Mouse (Mus musculus): ENCODE measurements at regions not wholly inside any gene's neighbourhood (a gene's known extent, or its start where the extent isn't known, plus 50 kb on each side); places are given as distances from the start of the nearest gene placed in this dataset.

DNA sequence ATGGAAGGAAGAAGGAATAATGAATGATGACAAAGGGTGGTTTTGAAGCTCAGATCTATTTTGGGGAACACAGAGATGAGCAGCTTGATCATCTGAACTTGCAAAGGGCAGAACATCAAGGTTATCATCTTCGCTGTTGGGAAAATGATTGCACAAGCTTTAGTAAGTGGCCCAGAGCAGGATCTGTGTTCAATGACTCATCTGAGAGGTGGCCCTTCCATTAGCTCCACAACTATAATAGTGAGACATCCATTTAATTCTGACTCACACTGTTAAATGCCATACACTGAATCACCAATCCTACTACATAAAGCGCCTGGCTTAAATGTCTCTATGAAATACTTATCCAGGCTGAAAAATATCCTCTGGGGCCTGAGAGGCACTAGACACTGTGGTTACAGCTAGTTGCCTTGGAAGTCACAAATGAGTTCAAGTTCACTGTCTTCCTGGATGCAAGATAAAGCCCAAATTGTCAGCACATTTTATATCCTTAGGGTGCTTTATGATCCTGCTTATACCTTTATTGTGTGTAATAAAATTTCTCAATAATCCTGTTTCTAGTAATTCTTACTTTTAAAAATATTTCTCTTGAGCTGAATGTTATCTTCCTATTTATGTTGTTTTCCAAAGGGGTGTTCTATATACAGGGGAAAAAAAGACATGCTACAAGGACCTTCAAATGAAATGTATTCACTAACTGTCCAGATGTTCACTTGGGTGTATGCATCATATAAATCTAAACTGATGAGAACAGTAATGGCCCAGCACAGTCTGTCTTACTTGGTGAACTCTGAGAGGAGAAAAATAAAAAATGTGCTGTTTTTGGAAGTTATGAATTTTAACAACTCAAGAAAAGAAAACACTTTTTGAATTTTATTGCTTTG lies 687.9 kb upstream of the Cited2 start:
- WGBS, result 38% methylated on average over 2 of the region's 2 CpGs
- no peak for DNase-seq (ENCODE audit: low read depth, low spot score)

DNA sequence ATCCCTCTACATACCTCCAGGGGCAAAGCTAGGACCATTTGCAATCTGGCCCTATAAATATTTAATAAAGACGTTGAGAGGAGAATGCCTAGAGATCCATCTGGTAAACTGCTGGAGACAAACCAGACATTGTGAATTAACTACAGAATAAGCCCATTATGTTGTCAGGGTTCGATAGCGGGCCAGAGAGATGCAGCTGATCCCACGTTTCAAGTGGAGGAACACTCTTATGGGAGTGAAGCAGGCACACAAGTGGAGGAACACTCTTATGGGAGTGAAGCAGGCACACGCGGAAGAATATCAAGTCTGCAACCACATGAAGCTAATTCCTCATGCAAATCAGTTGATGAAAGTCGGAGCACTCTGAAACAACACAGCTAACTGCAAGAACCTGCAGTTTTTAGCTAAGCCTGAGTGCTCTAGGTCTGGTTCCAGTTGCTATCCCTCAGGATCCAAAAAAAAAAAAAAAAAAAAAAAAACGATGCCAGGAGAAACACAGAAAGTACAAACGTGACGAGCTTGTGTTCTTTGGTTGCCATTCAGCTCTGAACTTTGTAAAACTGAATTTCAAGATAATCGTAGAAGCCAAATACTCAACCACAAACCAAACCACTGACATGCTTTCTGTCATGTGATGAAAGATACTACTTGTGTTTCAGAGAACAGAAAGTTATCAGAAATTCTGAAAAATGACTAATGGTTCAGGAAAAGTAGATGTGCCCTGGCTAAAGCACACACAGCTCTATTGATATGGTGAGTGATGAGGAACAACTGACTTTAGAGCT lies 684.6 kb upstream of the Cited2 start:
- WGBS, result 79% methylated on average over 11 of the region's 11 CpGs
- no peak for DNase-seq (ENCODE audit: low read depth, low spot score)

- WGBS, result 88% methylated on average over 1 of the region's 1 CpGs
- no peak for DNase-seq (ENCODE audit: low read depth, low spot score)
Observed at GRCm38 (mm10) chr10:17042090-17042489, 680.9 kb upstream of the Cited2 start.

DNA sequence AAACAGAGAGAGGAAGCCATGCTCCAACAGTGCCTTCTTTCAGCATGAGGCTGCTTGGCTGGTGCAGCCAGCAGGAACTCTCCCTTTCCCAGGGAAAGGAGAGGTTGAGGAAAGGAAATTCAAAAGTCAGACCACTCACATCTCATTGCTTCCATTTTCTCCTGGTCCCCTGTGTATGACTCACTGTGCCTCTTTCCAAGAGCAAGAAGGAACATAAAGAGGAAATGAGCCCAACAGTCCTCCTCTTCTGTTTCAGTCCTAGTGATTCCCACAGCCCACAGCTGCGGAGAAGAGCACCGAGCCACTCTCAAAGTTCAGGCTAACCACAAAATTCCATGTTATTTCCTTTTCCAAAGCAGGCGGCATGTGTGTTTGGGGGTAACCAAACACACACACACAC lies 680.0 kb upstream of the Cited2 start:
- DNase-seq (ENCODE audit: low read depth, low spot score), result no peak
- WGBS, result 69% methylated on average over 3 of the region's 3 CpGs

GRCm38 (mm10) chr10:17046765-17047164 lies 676.3 kb upstream of the Cited2 start:
- WGBS, result 91% methylated on average over 5 of the region's 5 CpGs
- DNase-seq (ENCODE audit: low read depth, low spot score), result no peak

DNA sequence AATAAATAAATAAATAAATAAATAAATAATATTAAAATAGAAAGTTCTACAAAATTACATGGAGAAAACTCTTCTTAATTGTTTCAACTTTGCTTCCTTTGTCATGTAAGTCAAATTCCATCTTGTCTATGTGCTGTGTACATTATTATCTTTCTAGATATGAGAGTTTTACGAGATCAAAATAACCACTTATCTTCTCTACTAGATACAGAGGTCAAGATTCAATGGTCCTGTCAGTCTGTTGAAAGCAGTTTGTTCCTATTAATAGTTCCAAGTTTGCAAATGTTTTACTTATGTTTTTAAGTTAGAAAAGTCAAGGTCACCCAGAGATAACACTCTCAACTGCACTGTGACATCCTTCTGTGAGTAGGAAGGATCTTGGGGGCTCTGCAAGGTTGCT lies 650.1 kb upstream of the Cited2 start:
- WGBS, result 67% methylated on average over 1 of the region's 1 CpGs
- no peak for DNase-seq (ENCODE audit: low read depth, low spot score)

DNA sequence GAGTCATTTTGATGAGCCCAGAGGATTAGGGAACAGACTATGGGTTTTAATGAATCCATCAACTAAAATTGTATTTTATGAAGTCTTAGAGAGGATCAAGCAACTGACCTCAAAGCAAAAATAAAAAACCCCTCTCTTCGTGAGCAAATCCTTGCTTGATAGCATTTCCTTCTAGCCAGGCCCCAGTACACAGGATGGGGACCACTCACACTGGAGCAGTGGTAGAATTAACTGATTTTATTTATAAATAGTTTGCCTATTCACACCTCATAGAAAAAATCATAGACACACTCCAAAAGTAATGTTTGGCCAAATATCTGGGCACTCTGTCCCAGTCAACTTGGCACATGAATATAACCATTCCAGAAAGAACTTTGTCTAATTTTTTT lies 649.0 kb upstream of the Cited2 start:
- WGBS, result 92% methylated on average over 1 of the region's 1 CpGs
- no peak for DNase-seq (ENCODE audit: low read depth, low spot score)

DNA sequence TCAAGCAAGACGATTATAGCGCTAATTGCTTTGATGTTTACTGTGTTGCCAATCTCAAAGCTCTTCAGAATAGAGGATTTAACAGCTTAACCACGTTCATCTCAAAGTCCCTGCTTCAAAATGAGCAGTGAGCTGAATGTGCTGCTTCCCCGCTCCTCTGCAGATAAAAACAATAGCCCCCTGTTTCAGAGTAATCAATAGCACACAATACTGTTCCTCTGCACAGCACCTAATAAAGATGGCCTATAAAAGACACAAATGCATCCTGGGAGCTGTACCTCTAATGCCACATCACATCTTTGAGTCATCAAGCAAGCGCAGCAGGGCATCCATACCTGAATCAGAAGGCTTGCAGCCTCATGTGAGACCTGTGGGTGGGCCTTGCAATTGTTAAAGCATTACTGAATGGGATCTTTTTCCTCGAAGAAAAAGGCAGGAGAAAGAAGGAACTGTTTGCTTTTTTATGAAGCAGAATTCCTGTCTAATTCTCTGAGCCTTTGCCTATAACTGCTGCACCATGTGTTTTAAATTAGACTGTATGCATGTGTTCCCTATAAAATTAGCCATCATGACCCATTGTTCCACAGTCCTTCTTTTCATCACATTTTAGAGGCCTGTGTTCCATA lies 648.5 kb upstream of the Cited2 start:
- 71% methylated on average over 6 of the region's 6 CpGs for WGBS
- no peak for DNase-seq (ENCODE audit: low read depth, low spot score)

GRCm38 (mm10) chr10:17075147-17075546 lies 647.9 kb upstream of the Cited2 start:
- 28% methylated on average over 4 of the region's 4 CpGs for WGBS
- DNase-seq (ENCODE audit: low read depth, low spot score), result peak; percentile 18

DNA sequence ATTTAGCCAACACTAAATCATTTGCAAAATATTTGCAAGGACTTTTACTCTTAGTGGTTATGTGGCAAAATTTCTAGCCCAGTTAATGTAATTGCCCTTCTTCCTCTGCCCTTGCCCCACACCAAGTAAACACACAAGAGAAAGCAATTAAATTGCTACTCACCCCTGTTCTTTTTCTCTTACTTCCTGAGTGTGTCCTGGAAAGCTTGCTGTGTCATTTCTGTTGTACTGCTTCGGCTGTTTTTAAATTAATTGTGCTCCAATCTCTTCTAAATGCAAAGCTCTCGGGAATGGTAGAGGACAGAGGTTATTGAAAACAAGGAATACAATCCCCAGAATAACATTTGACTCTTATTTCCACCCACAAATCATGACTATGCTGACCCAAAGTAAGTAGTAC lies 647.4 kb upstream of the Cited2 start:
- DNase-seq (ENCODE audit: low read depth, low spot score), result peak; percentile 29
- 16% methylated on average over 2 of the region's 2 CpGs for WGBS

- no peak for DNase-seq (ENCODE audit: low read depth, low spot score)
- 44% methylated on average over 4 of the region's 4 CpGs for WGBS
Observed at GRCm38 (mm10) chr10:17076186-17076585, 646.8 kb upstream of the Cited2 start.

DNA sequence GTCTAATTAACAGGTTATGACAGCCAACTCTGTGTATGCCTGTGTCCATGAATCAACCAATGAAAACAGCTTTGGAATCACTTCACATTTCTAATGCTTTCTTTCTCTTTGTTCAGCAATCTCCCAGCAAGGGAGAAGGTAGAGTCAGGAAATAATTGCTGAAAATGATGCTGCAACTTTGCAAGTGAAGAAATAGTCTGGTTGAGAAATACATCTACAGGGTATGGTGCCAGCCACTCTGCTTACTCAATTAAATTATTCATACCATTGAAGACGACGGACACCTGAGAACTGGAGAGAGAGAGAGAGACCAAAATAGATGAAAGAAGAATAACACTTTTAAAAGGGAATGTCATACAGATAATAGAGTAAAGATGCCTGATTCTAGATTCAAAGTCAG lies 645.4 kb upstream of the Cited2 start:
- 93% methylated on average over 2 of the region's 2 CpGs for WGBS
- no peak for DNase-seq (ENCODE audit: low read depth, low spot score)

- no peak for DNase-seq (ENCODE audit: low read depth, low spot score)
- 47% methylated on average over 5 of the region's 5 CpGs for WGBS
Observed at GRCm38 (mm10) chr10:17080818-17081217, 642.2 kb upstream of the Cited2 start.

GRCm38 (mm10) chr10:17082926-17083325 lies 640.1 kb upstream of the Cited2 start:
- DNase-seq (ENCODE audit: low read depth, low spot score), result no peak
- WGBS, result 90% methylated on average over 4 of the region's 4 CpGs

DNA sequence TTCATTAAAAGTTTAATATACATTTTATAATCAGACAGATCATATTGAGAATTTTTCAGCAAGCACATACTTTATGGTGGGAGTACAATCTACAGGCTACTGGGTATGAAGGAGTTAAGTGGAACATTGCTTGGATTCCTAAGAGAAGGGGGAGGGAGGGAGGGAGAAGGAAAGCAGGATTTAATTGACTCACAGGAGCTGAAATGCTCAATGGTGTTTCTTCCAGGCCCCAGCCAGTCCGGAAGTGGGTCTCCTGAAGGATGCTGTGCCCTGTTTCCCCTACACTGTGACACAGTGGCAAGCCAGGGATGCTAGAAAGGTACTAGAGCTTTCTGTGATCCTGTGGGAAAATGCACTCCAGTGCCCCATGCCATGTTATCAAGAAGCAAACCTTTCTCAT lies 621.0 kb upstream of the Cited2 start:
- no peak for DNase-seq (ENCODE audit: low read depth, low spot score)
- 55% methylated on average over 1 of the region's 1 CpGs for WGBS

DNA sequence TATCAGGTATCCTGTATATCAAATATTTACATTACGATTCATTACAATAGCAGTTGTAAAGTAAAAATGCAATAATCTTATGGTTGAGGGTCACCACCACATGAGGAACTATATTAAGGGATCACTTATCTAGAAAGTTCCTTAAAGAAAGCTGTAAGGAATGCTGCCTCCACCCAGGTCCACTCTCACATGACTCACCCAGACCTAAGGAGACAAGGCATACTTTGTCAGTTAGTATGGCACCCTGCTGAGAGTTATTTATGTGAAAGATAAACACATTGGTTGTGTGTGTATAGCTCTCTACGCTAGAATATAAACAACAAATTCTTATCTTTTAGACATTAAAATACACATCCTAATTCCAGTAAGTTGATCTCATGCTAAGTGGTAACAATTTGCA lies 619.6 kb upstream of the Cited2 start:
- 58% methylated on average over 2 of the region's 2 CpGs for WGBS
- DNase-seq (ENCODE audit: low read depth, low spot score), result no peak

DNA sequence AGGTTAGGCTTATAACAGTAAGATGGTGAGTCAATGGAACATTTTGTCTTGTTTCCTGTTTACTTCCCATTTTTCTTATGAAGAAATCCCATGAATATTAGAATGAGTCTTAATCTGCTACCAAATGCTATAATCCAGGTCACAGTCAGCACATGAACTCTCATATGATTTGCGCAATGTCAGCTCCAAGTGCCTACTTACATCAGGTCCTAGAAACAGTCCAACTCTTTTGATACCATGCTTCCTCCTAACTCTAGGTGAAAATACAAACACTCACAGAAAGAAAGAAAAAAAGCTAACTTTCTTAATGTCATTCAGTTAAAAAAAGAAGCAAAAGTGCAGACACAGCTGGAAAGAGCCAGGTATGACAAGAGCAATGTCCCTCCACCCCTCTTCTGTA lies 616.2 kb upstream of the Cited2 start:
- WGBS, result 100% methylated on average over 1 of the region's 1 CpGs
- no peak for DNase-seq (ENCODE audit: low read depth, low spot score)

DNA sequence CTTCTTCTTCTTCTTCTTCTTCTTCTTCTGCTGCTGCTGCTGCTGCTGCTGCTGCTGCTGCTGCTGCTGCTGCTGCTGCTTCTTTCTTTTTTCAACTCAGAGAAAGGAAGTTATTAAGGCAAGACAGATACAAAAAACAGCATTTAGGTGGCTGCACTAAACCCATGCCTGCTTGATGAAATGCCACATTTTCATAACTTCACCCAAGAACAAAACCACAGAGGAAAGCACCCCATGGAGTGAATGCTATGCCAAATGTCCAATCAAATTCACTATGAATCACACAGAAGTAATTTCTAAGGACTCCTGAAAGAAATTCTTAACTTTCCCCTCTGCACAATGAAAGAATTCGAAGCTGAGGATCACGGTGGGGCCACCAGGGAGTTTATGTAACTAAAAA lies 611.9 kb upstream of the Cited2 start:
- 79% methylated on average over 2 of the region's 2 CpGs for WGBS
- no peak for DNase-seq (ENCODE audit: low read depth, low spot score)

GRCm38 (mm10) chr10:17114805-17115204 lies 608.2 kb upstream of the Cited2 start:
- WGBS, result 89% methylated on average over 4 of the region's 4 CpGs
- DNase-seq (ENCODE audit: low read depth, low spot score), result no peak

DNA sequence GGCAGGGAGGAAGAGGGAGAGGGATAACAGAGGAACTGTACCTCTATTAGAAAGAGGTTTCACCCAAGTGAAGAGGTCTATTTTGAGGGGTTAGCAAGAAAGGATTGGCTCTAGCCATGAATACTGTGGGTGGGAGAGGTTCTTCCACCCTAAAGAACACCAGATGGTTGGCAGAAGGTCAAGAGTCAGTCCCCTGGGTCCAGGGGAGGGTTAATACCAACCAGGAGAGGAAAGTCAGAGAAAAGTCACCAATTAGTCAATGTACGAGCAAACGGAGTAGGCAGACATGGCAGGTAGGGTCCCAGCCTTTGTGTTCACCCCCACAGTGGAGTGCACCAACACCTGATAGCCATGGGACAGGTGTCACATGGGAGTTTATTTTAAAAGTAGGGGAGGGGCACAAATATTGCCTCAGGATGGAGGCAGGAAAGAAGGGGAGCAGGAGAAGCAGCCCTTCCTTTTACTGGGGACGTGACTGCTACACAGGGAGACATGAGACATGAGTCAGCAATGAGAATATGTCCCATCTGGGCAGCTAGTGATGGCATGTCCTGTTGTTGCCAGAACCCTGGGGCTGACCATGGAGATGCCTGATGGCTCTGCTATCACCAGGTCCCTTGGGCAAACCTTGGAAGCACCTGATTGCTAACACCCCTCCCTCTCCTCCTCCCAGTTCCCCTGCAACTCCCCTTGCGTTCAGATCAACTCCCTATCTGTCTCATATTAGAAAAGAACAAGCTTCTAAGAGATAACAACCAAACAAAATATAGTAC lies 593.4 kb upstream of the Cited2 start:
- 97% methylated on average over 4 of the region's 4 CpGs for WGBS
- DNase-seq (ENCODE audit: low read depth, low spot score), result no peak
